Mouse (Mus musculus): Measurements from ENCODE around the gene Marco.

DNA sequence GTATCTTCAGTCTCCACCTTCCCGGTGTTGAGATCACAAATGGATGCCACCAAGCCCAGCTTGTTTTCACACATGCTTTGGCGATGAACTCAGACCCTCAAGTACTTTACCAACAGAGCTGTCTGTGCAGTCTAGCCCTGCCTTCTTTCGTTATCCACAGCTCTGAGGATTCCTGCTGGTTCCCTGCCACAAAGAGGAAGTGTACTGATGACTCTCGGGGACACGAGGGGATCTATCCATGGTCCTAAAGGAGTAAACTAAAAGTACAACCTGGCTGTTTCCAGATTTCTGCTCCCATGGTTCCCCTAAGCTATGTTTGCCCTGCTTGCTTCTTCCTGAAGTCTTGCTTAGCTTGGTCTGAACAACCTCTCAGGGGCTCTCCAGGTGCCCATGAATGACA, 23.9 kb downstream of the Marco start:
- TF ChIP-seq CTCF (IDR thresholded peaks at IDR 0.05; ENCODE audit: low read depth) = no peak
- no peak for TF ChIP-seq EP300 (IDR thresholded peaks at IDR 0.05; ENCODE audit: low read depth)
